Mouse (Mus musculus) CH12.LX (cell line): Measurements from ENCODE around the gene Arhgef10l.

Source experiments
- HCFC1 ChIP-seq: IDR thresholded peaks from 2 replicates; pipeline ENCODE4 v1.6.1; 2012; ENCODE audit warnings: low read depth, mild to moderate bottlenecking, inconsistent platforms, low read length, improper control_type of control experiment
- MAFK ChIP-seq: IDR thresholded peaks from 2 replicates; pipeline ENCODE4 v1.6.1; 2011; ENCODE audit warnings: low read length, improper control_type of control experiment; ENCODE audit not compliant: insufficient replicate concordance
- ZKSCAN1 ChIP-seq: IDR thresholded peaks from 2 replicates; pipeline ENCODE4 v1.6.1; 2012; ENCODE audit warnings: low read depth, inconsistent platforms, low read length, improper control_type of control experiment, borderline replicate concordance

DNA sequence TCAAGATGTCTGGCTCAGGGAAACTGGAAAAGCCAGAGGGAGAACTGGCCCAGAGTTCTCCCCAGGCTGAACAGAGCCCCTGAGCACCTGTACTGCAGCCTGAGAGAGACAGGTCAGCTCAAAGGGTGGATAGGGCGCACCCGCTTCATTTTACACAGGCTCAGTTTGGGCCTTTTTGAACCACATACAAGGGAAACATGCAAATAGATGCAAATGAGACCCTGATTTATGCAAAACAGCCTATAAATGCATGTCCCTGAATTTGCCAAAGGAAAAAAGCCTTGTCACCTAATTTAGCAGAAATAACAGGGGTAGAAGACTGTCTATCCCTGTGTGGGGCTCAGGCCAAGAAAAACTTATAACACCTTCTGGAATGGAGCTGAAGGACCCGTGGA is 160.2 kb downstream of the Arhgef10l start:
- TF ChIP-seq ZKSCAN1 (no peak), MAFK (no peak), HCFC1 (no peak)
